Mouse (Mus musculus) spleen, adult 2 months (tissue): ENCODE measurements around the gene Aebp1. TPM values are rescaled to one million over a fixed set of nuclear protein-coding genes. Genes with fewer than 3 reads are reported as not detected.

Source experiments
- DNase-seq, 2 experiments: peaks; one replicate each; pipeline versions ENCODE4 v3.0.0 to v3.0.0-alpha.2; 2012 to 2021; ENCODE audit warnings: low spot score in 2 of 2, low read depth in 1 of 2
- H3K27ac ChIP-seq: fragments of 200-500 bp; 2 replicates; pipeline ENCODE4 v1.5.1; 2012; ENCODE audit warnings: low read length, inconsistent platforms; ENCODE audit not compliant: insufficient read depth
- H3K27me3 ChIP-seq: fragments of 200-500 bp; 2 replicates; pipeline ENCODE4 v1.6.1; 2012; ENCODE audit warnings: mild to moderate bottlenecking, moderate library complexity, low read length, inconsistent platforms; ENCODE audit not compliant: control insufficient read depth, insufficient read depth
- H3K36me3 ChIP-seq: fragments of 200-500 bp; 2 replicates; pipeline ENCODE4 v1.6.1; 2012; ENCODE audit warnings: mild to moderate bottlenecking, low read length, inconsistent platforms; ENCODE audit not compliant: control insufficient read depth, insufficient read depth
- H3K4me1 ChIP-seq: fragments of 200-500 bp; 2 replicates; pipeline ENCODE4 v1.6.1; 2011; ENCODE audit warnings: inconsistent platforms; ENCODE audit not compliant: control insufficient read depth, insufficient read depth, insufficient read length
- H3K4me3 ChIP-seq: fragments of 200-500 bp; 2 replicates; pipeline ENCODE4 v1.5.1; 2011; ENCODE audit warnings: mild to moderate bottlenecking, inconsistent platforms; ENCODE audit not compliant: insufficient read depth, insufficient read length; ENCODE audit errors: extremely low read depth
- CTCF ChIP-seq: fragments of 200-500 bp; IDR thresholded peaks from 2 replicates; pipeline ENCODE4 v1.5.1; 2011; ENCODE audit warnings: mild to moderate bottlenecking, inconsistent platforms; ENCODE audit not compliant: insufficient read depth, insufficient read length, insufficient replicate concordance; ENCODE audit errors: extremely low read depth
- POLR2A ChIP-seq: fragments of 200-500 bp; IDR thresholded peaks from 2 replicates; pipeline ENCODE4 v1.6.1; 2011; ENCODE audit warnings: low read depth, low read length, inconsistent platforms
- WGBS: fragments of 180-500 bp; shearing (Covaris S2); methylation state at CpG from one replicate; pipeline ENCODE4 v1.1.7; 2018; 5-methylcytosine and 5-hydroxymethylcytosine counted together
- polyA plus RNA-seq: library from polyadenylated mRNA; depleted of rRNA; stranded (reverse); fragments of >200 nt; gene quantifications from 2 replicates; pipeline ENCODE4 v1.2.3, GENCODE M21; 2012; rRNA removed

Aebp1 gene
- polyA plus RNA-seq, 1 experiment = 15.7 TPM

DNA sequence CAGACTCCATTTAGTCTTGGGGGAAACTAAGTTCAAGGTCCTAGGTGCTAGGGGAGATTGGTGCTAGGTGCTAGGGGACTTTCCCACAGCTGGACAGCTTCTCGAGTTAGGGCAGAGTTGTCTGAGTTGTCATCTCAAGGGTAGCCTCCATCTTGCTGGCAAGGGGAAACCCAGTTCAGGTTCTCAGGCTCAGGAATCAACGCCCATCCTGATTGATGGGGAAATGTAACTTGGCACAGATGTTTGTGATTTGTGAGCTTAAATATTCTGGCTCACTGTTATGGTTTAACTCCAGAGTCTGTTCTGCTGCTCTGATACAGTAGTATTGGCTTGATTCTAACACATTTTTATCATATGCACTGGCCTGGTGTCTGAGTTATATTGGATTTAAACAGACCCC is 56.4 kb downstream of the Aebp1 start:
- Histone ChIP-seq H3K27me3 (no peaks in the 10 kb centered on the region), H3K36me3 (no peaks in the 10 kb centered on the region), H3K4me1 (no peaks in the 10 kb centered on the region), H3K4me3 (no peak overlapping the region), H3K27ac (no peak overlapping the region)
- TF ChIP-seq CTCF = no peak
- TF ChIP-seq POLR2A = no peak
- WGBS = 71% methylated on average over 2 of the region's 2 CpGs
- DNase-seq = no peak

DNA sequence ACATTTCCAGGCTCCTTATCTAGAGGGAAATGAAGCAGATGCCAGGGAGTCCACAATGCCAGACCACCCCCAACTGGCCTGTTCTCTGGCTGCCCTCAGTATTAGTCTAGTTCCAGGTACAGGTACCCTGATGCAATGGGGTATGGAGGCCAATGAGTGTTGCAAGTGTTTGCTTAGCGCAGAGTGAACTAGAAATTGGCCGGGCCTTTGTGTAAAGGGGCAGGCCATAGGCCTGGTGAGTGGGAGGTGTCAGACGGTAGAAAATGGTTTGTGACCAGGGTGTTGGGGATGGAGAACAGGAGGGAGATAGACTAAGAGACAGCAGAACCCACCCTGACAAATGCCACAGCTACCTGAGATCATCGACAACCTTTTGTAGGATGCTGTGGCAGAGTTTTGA is 57.9 kb downstream of the Aebp1 start:
- DNase-seq = no peak
- Histone ChIP-seq H3K27me3 (no peaks in the 10 kb centered on the region), H3K4me1 (no peaks in the 10 kb centered on the region), H3K4me3 (no peak overlapping the region), H3K36me3 (no peaks in the 10 kb centered on the region), H3K27ac (no peak overlapping the region)
- no peak for TF ChIP-seq POLR2A
- TF ChIP-seq CTCF = no peak
- 91% methylated on average over 4 of the region's 4 CpGs for WGBS

DNA sequence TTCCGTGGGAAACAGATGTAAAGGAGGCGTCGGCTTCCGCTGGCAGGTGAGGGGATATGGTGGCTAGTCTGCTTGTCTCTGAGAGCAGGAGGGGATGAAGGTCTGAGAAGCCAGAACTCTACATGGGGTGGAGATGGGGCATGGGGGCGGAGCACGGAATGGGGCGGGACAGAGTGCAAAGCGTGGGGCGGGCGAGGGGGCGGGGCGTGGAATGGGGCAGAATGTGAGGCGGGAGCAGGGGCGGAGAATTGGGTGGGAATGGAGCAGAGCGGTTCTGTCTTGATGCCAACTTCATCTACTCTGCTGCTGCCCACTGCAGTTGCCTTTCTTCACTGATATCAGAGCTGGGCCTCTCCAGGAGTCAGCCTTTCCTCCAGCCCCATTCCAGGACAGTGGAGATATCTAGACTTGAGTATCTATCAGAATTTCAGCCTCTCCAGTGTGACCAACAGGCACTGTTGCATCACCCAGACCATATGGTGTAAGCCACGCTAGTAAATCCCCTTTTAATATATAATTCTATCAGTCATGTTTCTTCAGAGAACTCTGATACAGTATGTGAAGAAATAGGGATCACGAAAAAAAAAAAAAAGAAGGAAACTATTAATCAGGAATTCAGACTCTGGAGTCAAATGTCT is 58.7 kb downstream of the Aebp1 start:
- Histone ChIP-seq H3K4me3 (no peak overlapping the region), H3K36me3 (no peaks in the 10 kb centered on the region), H3K27ac (no peak overlapping the region), H3K27me3 (no peaks in the 10 kb centered on the region), H3K4me1 (no peaks in the 10 kb centered on the region)
- no peak for TF ChIP-seq CTCF
- no peak for TF ChIP-seq POLR2A
- no peak for DNase-seq
- 36% methylated on average over 15 of the region's 17 CpGs for WGBS

Other genes with a start within 250 kb of the Aebp1 start
- gene Mrps24, start 146.3 kb upstream of the Aebp1 start, polyA plus RNA-seq = 176 and 211 TPM in 2 replicates
- 11.8 and 12.0 TPM in 2 replicates for gene Urgcp, start 99.6 kb upstream of the Aebp1 start, polyA plus RNA-seq
- gene Dbnl, start 73.5 kb upstream of the Aebp1 start, polyA plus RNA-seq = 104 and 130 TPM in 2 replicates
- gene Pgam2, start 58.2 kb upstream of the Aebp1 start, polyA plus RNA-seq = 0.85 and 1.5 TPM in 2 replicates
- gene Polm, start 23.9 kb upstream of the Aebp1 start, polyA plus RNA-seq = 62.5 and 87.7 TPM in 2 replicates
- gene Pold2, start 16.3 kb downstream of the Aebp1 start, polyA plus RNA-seq = 78.1 and 210 TPM in 2 replicates
- 0.54 TPM in 1 of 2 replicates, not detected in the other for gene Myl7, start 36.8 kb downstream of the Aebp1 start, polyA plus RNA-seq
- 0.27 and 0.41 TPM in 2 replicates for gene Gck, start 88.1 kb downstream of the Aebp1 start, polyA plus RNA-seq
- gene Ykt6, start 93.7 kb downstream of the Aebp1 start, polyA plus RNA-seq = 31.0 and 34.3 TPM in 2 replicates
- 0.50 and 7.8 TPM in 2 replicates for gene Camk2b, start 204.4 kb downstream of the Aebp1 start, polyA plus RNA-seq